Mouse (Mus musculus) olfactory bulb, adult 2 months (tissue): Measurements from ENCODE around the gene Osbpl11.

Experiments
- CTCF ChIP-seq: fragments of 200-500 bp; IDR thresholded peaks from 2 replicates; pipeline ENCODE4 v1.5.1; 2012; ENCODE audit warnings: low read depth, mild to moderate bottlenecking, low read length, moderate library complexity; ENCODE audit not compliant: insufficient read depth
- POLR2A ChIP-seq: fragments of 200-500 bp; IDR thresholded peaks from 2 replicates; pipeline ENCODE4 v1.6.1; 2012; ENCODE audit warnings: mild to moderate bottlenecking, low read depth, low read length, moderate library complexity; ENCODE audit not compliant: insufficient read depth

DNA sequence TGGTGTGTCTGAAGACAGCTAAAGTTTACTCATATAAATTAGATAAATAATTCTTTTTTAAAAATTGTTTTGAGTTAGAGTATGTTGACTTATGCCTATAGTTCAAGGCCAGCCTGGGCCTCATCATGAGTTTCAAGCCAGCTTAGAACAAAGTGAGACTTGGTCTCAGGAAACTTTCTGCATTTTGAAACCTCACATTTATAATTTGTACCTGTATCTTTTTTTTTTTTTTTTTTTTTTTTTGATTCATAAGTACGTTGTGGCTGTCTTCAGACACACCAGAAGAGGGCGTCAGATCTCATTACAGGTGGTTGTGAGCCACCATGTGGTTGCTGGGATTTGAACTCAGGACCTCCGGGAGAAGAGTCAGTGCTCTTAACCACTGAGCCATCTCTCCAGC is 75.0 kb downstream of the Osbpl11 start:
- TF ChIP-seq CTCF (no peak), POLR2A (no peak)
